Mouse (Mus musculus) right cerebral cortex, postnatal 25 days (tissue): ENCODE measurements around the gene Ggt5.
A peak's percentile ranks its signal among the peaks of the same experiment; 100 is the strongest.

ENCODE experiments used
- DNase-seq: peaks from one replicate; pipeline ENCODE4 v3.0.0; 2022

Gene Ggt5

DNA sequence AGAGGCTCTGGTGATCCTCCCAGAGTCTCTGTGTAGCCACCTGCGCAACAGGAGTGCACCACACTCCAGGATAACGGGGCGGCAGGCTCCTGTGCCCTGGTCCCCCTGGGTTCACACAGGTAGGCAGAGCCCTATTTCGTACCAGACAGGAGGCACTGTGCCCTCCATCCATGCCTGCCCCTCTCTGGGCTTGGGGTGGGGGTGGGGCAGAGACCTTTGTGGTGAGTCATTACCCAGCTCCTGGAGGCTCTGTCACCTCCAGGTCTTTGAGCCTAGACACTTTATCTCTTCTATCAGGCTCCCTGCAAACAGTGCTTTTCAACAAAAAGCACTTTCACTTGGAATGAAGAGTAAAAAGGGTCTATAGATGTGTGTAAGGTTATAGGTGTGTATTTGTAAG is 20.3 kb upstream of the Ggt5 start:
- no peak for DNase-seq

DNA sequence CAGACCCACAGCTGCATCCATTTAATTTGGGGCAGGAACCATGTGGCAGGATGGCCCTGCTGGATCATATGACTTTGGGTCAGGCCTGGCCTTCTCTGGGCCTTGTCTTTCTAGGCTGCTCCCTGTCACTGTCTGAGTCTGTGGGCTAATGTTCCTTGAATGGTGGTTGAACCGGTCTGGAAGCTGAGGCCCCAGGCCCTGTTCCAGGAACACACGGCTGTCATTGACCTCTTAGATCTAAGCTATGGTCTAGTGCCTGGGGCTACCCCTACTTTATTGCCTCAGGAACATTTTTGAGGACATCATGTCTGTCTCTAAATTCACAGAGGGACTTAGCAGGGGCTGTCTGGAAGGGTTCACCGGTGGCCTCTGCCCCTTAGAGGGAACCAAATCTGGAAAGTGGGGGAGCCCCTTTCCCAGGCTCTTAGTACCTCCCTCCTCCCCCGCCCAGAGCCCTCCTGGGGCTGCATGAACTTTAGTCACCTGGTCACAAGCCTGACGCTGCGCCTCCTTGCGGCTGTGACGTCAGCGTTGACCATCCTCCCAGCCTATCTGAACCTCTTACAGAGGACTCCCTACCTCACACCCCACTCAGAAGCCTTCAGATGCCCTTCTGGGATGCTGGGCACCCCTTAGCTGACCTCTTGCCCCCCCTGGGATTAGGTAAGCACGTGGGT is 18.0 kb upstream of the Ggt5 start:
- DNase-seq, result no peak

DNA sequence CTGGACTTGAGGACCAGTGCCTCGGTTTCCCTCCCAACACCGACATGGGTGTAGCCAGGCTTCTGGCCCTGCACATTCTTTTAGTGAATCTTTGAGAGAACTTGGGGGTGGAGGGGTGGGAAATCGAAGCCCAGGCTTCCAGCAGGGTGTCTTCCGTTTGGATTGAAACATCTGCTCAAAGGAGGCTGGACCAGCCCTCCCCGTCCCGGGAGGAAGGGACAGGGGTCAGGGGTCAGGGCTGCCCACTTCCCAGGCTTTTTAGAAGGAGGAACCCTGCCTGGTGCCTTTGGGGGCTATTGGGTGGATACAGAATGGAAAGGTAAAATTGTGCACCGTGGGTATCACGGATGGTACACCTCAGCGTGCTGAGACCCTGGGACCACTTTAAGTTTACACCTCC is 17.2 kb upstream of the Ggt5 start:
- DNase-seq, result no peak

DNA sequence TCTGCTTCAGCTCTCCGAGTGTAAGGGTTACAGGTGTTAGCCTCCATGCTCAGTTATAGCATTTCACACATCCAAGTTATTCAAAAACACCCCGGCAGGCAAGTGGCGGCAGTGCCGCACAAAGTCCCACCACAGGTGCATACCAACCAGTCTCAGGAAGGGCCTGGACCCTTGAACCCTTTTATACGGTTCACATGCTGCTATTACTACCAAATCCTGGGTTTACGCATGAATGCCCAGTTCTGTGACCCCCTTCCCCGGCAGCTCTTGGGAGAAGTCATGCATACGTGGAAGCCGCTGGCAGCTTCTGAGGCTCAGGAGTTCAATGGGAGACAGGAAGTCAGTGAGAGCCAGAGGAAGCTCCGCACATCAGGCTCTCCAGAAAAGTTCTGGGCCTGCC is 16.0 kb upstream of the Ggt5 start:
- DNase-seq, result no peak

DNA sequence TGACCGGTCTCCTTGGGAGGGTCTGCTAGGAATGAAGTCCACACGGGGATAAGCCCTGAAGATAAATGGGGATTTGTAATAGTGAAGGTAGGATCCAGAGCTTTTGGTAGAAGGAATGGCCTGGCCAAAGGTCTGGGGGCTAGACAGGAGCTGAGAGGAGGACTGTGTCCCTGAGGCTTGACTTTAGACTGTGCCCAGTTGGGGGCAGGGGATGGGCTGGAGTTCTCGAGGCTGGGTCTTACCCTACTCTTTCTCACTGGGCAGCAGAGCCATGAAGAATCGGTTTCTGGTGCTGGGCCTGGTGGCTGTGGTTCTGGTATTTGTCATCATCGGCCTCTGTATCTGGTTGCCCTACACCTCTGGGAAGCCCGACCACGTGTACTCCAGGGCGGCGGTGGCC is 15.2 kb upstream of the Ggt5 start:
- no peak for DNase-seq

DNA sequence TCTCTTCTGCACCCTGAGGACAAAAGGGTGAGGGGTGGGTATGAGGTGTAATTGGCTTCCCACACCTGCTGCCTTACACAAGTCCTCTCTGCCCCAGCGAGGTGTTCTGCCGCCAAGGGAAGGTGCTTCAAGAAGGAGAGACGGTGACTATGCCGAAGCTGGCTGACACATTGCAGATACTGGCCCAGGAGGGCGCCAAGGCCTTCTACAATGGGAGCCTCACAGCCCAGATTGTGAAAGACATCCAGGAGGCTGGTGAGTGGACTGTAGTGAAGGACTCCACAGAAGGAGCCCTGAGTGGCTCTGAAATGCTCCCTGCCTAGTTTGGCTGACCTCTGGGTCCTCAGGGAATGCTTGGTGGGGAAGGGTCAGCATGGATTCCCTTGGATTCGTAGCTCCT is 10.0 kb upstream of the Ggt5 start:
- DNase-seq, result no peak

DNA sequence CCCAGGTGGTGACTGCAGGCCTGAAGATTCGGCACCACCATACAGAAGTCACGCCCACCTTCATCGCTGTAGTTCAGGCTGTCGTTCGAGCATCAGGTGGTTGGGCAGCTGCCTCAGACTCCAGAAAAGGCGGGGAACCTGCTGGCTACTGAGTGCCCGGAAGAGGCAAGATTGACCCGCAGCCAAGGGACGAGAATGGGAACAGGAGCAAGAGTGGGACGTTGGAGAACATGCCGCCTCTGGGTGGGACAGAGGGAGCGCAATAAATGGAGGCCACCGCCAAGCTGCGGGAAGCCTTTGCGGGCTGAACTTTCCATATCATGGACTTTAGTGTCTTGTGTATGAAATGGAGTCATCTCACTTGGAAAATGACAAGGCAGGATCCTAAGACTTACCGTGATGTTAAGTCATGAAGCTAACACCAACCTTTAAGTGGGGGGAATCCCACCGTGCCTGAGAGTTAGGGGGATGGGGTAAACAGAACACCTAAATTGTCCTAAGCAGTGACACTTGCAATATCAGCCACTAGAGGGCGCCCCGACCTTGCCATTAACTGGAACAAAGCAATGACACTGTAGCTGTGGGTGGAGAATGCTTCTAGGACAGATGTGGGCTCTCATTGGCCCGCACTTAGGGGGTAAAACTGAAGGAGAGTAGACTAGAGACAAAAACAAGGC is 3.1 kb upstream of the Ggt5 start:
- DNase-seq, result peak; percentile 78

DNA sequence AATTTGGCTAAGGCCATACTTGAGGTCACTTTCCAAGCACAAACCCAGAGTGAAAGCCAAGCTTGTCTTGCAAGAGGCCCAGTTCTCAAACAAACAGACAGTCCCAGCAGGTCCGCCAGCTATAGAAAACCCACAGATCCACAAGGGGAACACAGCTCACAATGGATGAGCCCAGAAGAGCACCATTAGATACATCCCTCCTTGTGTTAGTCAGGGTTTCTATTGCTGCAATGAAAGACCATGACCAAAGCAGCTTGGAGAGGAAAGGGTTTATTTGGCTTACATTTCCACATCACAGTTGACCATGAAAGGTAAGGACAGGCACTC is 2.6 kb upstream of the Ggt5 start:
- DNase-seq, result no peak

DNA sequence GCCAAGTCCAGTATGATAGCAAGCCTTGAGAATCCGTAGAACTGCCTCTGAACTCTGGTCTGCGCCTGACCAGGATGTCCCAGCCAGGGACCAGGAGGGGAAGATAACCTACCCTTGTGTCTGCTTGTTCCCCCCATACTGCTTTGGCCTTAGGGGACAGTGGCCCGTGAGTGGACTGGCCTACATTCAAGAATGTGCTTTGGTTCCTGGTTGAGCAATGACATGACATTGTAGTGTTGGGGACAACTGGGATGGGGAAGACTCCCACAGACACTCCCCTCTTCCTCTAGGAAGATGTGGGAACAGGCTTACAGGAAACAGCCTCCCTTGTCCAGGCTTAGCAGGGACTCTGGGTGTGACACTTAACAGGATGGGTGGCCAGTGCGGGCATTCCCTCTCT is 1.4 kb upstream of the Ggt5 start:
- DNase-seq, result no peak

DNA sequence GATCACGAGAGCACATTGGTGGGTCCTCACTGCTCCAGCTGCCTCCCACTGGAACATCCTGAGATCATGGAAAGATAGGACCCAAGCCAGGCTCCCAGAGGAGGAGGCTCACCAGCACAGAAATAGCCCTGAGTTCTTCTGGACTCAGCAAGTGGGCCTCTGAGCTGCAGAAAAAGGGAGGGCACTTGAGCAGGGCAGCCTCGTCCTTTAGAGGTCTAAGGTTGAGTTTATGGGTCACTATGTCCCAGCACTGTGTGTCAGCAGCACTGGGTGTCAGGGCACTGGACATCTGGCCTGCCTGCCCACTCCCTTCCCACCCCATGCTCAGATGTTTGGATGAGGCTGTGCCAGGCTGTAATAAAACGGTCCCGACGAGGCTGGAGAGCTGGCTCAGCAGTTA is 804 bp upstream of the Ggt5 start:
- DNase-seq, result no peak

DNA sequence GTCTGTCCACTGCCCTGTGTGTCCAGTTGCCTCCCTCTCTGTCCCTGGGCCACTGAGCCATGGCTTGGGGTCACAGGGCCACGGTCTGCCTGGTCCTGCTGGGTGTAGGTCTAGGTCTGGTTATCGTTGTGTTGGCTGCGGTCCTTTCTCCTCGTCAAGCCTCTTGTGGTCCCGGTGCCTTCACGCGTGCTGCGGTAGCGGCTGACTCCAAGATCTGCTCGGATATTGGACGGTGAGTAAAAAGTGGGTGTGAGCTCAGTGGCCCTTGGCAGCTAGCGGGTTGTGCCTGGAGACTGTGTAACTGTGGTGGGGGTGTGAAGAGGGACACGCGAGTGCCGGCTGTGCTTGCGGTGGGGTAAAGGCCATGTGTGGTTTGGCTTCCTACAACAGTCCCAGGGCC is 511 bp downstream of the Ggt5 start:
- no peak for DNase-seq

DNA sequence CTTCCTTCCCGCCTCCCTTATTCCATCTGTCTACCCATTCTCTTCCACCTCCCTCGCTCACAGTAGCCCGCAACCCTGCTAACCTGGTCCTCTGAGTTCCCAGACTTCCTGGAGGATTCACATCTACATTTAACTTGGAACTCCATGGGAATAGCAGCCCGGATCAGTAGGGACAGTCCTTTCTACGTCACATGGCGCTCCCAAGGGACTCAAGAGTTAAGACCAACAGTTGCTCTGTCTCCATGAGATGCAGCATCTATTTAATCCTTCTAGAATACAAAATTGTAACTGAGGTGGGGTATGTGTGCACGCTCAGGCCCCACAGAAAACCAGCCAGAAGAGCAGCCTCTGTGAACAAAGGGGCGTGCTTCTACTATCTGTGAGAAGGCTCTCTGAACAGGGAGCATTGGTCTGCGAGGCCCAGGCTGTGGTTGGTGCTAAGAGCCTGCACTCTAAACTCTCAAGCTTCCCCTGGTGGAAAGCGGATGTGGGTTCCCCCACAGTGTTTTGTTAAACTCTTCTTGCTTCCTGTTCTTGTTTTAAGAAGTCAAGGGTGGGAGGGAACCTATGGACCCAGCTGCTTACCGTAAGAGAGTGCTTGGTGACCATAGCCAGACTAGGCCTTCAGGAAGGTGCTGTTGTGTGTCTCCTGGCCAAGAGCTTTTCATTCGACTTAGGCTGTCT is 2.2 kb downstream of the Ggt5 start:
- no peak for DNase-seq

DNA sequence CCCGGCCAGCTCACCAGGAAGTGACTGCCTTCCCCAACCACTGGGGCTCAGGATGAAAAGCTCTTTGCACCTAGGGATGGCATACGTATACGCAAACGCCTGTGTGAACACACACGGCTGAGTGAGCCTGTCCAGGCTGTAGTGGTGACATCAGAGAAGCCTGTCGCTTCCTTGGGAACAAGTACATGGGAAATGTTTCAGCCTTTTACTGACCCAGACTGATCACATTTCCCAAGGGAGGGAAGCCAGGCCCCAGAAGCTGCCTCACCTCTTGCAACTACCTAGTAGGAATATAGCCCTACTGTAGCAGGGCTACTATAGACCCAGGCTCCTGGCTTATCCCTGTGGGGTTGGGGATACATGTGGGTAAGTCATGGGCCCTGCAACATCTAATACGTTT is 3.4 kb downstream of the Ggt5 start:
- DNase-seq, result no peak

DNA sequence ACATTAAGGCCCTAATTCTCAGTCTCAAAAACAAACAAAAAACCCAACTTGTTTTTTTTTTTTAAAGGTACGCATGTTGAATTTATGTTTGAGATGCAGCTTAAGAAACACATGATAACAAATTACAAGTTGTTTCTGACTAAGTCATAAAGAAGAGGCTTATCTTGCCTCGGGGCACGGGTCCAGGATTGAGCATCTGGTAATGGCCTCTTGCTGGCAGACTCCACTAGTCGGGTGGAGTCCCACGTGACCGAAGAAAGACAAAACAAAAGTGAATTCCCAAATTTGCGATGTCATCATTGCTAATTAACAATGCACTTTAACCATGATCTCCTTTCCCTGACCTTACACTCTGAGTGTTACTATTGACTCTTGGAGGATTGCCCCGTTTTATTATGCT is 6.8 kb downstream of the Ggt5 start:
- no peak for DNase-seq

DNA sequence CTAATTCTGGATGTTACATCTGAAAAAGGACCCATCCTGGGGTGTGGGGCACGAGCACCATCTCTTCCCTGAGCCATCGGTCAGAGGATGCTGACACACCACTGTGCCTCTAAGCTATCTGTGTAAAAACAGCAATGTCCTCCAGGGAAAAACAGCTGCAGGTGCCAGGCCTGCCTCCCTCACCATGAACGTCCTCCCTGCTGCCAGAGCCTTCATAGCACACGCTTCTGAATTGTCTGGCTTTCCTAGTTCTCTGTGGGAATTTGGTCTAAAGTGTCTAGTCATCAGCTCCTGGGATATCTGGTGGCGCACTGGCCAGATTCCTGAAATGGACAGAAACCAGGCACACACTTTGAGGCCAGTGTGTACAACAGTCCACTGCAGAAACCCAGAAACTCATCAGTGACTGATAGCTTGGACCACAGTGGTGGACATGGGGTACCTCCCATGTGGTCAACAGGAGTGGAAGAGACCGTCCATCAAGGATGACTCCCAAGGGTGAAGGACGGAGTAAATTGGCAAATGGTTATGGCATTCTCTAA is 11.1 kb downstream of the Ggt5 start:
- DNase-seq, result no peak

DNA sequence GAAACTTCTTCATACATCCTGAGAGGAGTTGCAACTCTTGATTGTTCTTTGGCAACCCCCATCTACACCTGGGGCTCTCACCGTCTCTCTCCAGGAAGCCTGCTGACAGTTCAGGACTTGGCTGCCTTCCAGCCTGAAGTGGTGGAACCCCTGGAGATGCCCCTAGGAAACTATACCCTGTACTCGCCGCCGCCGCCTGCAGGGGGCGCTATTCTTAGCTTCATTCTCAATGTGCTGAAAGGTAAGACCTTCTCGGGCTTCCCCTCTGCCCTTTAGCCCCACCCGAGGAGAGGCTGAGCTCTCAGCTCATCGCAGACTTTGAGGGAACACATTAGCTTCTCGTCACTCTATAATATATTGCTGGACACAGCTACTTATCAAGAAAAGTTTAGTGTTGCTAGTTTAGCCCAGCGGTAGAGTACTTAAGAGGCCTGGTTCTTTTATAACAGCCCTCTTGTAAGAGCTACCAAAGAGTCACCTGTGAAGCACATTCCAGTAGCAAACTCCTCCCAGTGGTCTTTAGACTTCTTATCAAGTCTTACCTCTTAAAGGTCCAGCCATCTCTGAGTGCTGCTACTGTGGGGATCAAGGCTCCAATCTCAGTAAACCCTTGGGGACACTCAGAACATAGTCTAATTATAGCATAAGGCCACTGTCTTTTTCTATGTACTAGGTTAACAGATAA is 16.2 kb downstream of the Ggt5 start:
- DNase-seq, result no peak

DNA sequence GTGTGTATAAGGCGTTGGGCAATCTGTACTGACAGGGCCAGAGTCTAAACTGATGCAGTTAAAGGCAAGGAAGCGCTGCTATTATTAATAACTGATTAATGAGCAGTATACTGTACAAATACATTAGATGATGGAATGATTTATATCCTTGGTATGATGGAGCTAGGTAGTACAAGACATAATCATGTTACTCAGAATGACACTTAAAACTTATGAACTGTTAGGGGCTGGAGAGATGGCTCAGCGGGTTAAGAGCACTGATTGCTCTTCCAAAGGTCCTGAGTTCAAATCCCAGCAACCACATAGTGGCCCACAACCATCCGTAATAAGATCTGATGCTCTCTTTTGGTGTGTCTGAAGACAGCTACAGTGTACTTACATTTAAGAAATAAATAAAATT is 18.1 kb downstream of the Ggt5 start:
- no peak for DNase-seq

DNA sequence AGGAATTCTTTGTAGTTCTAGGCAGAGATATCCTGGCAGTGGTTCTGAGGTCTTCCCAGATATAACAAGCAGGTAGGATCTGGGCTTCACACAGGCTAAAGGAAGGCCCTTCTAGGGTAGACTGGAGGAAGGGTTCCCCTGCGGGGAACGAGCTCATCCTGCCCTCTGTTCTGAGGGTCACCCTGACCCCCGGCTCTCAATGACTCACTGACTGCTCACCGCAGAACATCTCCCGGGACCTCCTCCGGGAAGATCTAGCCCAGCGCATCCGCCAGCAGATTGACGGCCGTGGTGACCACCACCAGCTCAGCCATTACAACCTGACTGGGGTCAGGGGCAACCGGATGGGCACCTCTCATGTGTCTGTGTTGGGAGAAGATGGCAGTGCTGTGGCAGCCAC is 19.8 kb downstream of the Ggt5 start:
- no peak for DNase-seq

DNA sequence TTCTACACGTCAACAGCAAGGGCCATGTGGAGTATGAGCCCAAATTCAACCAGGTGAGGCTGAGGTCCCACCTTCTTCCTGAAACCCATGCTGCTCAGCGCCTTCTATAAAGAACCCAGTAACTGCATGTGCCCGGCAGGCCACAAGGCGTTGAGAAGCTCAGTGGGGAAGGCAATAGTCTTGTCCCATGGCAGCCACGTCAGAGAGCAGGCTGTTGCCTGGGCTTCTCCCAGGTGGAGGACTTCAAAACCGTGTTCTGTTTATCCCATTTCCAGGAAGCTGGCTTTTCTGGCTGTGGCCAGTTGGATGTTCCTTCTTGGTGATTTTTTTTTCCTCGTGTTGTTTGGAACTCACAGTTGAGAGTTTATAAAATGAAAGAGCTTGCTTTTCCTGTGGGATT is 21.3 kb downstream of the Ggt5 start:
- no peak for DNase-seq

DNA sequence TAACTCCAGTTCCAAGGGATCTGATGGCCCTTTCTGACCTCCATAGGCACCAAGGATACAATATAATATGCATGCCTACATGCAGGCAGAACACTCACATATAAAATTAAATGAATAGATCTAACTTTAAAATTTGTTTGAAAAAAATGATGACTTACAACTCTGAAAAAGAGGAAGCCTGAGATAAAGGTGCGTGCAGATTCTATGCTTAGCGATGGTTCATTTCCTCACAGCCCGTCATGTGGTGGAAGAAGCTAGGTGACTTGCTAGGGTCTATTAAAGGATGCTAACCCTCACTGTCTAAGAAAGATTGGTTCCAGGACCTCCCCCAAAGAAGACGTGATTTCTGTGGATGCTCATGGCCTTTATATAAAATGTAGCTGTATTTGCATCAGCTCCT is 26.9 kb downstream of the Ggt5 start:
- DNase-seq, result no peak

DNA sequence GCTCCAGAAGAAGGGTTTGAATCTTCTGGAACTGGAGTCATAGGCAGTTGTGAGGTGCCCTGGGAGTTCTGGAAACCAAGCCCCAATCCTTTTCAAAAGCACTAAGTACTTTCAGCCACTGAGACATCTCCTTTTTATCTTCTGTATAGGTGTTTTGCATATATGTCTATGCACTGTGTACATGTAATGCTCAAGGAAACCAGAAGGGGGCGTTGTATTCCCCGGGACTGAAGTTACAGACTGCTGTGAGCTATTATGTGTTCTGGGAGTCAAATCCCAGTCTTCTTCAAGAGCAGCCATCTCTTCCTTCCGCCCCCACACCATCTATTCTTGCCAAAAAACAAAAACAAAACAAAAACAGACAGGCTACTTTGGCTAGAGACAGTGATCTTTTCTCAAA is 31.7 kb downstream of the Ggt5 start:
- no peak for DNase-seq

DNA sequence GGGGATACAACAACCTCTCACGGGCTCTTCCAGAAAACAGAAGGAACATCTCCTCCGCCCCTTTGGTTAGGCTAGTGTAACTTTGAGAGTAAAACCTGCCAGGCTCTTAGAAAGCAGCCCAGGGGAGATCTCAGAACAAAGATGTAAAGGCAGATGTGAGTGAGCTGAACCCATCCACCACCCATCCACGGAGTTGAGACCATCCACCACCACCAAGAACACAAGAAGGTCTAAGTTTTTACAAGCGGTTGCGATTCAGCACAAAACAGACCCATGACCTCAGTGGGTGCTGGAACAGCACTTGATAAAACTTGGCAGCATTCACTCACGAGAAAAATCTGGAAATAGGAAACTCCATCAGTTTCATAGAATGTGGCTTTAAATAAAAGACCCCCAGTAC is 36.8 kb downstream of the Ggt5 start:
- DNase-seq, result no peak

DNA sequence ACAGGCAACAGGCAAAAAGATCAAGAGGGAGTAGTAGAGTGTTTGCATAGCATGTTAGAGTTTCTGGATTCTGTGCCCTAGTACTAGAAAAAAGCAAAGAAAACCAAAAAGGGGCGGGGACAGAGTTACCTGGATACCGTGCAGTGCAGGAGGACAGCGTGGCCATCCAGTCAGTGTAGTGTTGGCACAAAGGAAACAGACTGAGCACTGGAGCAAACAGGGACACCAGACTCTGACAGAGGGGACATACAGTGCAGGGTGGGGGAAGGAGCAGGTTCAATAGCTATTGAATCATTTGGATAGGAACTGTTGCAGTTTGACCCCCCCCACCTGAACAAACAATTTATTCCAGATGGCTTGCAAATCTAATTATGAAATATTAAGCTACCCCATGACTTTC is 37.9 kb downstream of the Ggt5 start:
- no peak for DNase-seq

DNA sequence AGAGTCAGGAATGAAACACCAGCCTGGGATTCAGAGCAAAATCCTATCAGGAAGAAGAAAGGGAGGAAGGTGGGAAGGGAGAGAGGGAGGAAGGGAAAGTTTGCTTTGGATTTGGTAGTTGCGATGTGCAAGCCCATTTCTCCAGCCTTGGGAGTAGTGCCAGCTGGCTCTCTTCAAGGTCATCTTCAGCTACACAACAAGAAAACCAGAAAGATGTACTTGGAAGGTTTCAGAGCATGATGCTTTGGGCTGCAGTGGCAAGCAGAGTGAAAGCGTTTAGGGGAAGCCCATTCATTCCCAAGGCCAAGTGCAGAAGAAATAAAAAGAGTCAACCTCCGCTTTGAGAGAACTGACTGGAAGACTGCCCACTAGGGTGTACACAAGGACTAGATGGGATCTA is 38.4 kb downstream of the Ggt5 start:
- no peak for DNase-seq
